Mouse (Mus musculus): ENCODE data around the gene Ddrgk1.

Gene Ddrgk1

DNA sequence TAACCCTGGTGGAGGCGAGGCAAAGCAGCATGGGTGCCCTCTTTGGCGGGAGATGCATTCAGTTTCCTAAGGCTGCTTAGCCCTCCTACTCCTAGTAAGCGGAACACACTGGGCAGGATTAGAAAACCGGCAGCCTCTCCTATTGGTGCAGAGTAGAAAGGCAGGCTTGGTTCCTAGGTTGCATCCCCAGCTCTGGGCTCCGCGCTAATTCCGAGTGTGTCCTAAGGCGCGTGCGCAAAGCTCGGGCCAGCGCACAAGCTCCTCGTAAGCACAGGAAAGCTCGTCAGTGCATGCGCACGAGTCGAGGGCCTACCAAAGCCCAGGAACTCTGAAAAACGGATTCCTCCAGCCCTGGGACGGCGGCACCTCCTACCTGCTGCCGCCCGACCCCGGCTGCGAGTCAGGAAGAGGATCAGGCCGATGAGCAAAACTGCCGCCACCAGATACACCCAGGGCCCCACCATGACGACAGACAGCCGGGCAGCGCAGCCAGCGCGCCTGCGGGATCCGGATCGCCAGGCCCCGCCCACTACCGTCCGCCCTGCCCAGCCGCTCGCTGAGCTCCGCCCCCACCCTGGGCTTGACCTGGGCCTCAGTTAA lies at the start of gene Ddrgk1:
TSS of gene Ddrgk1 (minus strand) at position 558 of the 600 bp plus-strand sequence.
- DNase-seq (ENCODE audit: extremely low spot score), result peak; percentile 93

DNA sequence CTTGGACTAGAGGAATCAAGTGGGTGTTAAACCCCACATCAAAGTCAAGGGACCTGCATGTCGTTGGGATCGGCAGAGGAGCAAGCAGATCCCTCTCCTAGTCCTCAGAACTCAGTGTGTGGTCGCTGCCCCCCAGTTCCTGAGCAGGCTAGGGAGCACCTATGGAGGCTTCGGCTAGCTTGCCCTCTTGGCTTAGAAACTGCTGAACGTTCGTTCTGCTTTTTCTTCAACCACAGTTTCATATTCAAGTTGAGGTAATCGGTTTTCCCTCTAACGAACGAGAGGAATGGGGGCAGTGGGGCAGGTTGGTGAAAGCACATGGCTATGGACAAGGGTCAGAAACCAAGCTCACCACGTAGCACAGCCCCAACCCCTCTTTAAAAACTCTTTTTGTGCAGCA lies 42.6 kb upstream of the Ddrgk1 start:
- no peak for DNase-seq (ENCODE audit: extremely low spot score)

DNA sequence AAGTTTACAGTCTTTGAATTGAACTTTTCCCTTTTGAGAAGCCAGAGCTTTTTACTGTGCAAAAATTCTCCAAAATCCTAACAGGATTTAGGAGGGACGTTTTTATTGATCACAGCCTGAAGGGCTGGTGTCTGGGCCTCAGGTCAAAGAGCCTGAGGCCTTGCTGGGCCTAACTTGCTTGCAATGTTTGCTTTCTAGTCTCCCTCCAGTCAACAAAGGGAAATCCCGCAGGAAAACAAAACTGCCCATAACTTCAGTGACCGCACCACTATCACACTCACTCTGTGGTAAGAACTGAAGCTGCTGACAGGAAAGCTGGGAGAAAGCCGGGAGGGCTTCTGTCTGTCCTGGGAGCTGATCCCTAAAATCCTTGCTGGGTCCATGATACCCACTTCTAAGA lies 42.1 kb upstream of the Ddrgk1 start:
- no peak for DNase-seq (ENCODE audit: extremely low spot score)

DNA sequence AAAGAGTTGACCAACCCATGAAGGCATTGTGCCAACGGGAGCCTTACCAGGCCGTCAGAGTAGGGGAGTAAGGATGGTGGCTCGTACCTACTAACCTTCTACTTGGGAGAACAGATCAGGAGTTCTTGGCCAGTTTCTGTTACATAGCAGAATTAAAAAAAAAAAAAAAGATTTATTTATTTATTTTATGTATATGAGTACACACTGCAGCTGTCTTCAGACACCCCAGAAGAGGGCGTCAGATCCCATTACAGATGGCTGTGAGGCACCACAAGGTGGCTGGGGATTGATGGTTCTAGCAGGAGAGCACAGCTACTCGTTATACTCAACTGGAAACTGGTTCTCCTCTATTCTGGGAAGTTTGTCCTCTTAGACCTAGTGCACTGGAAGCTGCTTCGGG lies 40.7 kb upstream of the Ddrgk1 start:
- DNase-seq (ENCODE audit: extremely low spot score), result no peak

DNA sequence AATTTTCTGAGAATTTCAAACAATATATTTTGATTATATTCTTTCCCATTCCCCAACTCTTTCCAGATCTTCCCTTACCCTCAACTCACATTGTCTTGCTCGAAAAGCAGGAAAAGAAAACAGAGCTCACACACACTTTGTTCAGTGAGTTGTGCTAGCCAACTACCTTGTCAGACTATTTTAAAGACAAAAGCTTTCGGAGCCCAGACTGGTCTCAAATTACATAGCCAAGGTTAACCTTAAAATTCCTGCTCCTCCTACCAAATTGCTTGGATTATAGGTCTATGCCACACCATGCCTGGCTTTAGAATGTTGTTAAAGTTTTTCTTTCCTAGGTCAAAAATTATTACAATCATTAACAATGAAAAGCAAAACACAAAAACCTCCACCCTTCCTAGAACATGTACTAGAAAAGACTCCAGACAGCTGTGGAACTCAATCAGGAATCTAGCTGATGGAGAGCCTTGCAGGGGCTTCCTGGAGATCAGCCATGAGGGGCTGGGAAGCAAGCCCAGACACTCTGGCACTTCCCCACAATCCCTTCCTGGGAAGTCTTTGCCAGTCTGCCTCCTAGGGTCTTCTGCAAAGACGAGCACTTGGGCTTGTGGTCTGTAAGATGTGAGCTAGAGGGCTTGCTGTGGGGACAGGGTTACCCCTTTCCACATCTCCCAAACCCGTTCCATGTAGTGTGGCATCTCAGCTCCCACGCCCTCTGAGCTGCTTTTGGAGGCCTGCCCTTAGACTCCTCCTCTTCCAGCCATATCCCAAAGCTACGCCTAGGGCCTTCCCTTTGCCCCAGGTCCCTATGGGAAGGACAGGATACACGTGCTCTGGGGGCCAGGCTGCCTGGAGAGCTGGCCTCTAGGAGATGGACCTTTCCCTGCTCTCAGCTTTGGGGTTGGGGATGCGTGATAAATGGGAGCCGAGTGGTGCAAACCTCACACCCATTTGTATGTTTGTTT lies 39.9 kb upstream of the Ddrgk1 start:
- no peak for DNase-seq (ENCODE audit: extremely low spot score)

DNA sequence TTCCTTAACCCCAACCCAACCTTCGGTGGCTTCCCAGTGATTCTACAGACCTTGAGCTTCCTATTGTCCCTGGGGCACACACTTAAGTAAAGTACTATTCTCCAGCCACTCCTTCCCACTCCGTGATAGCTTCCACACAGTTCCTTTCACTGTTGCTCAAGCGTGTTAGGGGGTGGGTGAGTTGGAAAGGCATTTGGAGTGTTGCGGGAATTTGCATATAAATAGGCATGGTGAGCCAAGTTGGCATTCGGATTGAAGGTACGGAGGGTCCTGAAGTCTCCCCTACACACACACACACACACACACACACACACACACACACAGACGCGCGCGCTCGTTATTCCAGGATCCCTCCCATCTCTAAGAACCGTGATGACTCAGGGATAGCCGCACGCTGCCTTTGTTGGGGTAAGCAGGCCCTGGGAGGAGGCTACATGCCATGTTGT lies 33.4 kb upstream of the Ddrgk1 start:
- no peak for DNase-seq (ENCODE audit: extremely low spot score)

DNA sequence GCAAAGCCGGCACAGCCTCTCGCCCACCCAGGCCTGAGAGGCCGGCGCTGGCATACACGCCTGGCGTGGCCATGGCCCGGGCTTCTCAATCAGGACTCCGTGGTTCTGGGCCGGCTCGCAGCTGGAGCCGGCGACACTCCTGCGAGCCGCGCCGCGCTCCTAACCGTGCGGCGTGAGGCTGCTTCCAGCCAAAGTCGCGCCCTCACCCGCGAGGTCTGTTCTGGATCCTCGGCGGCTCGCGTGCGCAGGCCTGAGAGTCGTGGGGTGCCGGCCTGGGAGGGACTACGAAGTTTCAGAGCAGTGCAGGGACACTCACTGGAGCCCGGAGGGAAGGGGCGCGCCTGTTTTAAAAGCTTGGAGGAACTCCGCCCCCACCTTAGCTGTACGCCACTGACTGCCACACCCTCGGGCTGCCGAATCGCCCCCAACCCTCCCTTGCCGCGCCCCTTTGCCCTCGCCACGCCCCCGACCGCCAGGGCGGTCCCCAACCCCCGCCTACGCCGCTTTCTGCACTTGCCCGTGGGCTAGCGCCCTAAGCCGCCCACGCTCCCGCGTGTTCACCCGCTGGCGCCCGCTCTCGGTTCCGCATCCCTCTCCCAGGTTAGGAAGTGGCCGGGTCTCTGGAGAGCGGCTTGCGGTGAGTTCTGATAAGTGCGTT lies 32.8 kb upstream of the Ddrgk1 start, which contains the start of gene Slc4a11:
TSS of gene Slc4a11 (minus strand) at position 367 of the 658 bp plus-strand sequence.
- DNase-seq (ENCODE audit: extremely low spot score), result peak; percentile 72

DNA sequence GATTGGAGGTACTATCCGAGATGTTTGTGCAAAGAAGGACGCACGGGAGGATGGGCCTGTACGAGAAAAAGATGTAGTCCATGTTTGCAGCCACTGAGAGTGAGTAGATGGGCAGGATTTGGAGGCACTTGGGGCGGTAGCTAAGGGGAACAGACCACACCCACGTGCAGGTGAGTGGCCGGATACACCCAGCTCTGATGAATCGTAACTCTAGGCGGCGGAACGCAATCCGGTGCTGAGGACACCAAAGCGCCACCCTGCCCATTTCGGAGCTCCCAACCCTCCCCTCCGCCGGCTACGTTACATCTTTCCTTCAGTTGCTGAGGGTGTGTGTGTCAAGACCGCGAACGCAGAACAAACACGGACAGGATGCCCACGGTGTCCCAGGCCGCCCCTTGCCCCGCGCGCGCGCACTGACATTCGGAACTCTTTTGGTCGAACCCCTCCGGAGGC lies 32.3 kb upstream of the Ddrgk1 start:
- DNase-seq (ENCODE audit: extremely low spot score), result no peak

DNA sequence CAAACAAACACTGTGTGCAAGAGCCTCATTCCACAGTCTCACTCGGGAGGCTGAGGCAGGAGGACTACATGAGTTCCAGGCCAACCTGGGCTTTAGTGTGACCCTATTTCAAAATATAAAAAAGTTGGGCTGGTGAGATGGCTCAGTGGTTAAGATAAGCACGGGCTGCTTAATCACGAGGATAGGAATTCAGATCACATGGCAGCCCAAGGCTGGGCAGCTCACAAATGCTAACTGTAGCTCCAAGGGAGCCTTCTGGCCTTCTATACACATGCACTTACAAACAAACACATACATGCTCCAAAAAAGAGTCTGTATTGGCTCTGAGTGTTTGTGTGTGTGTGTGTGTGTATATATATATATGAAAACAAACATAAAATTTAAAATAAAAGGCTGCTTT lies 29.1 kb upstream of the Ddrgk1 start:
- DNase-seq (ENCODE audit: extremely low spot score), result no peak

DNA sequence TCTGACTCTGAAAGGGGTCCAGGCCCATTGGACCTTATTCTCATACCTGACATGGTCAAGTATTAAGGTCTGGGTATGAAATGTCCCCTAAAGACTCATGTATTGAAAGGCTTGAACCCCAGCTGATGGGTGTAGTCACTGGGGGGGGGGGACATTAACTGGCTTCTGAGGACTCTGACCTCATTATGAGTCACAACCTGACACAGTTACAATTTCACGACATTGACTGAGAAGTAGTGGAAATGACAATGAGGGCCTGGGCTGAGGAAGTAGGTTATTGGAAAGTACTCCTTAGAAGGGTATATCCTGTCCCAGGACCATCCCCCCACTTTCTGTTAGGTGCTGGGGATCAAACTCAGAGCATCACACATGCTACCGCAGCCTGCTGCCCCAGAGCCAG lies 24.6 kb upstream of the Ddrgk1 start:
- no peak for DNase-seq (ENCODE audit: extremely low spot score)

DNA sequence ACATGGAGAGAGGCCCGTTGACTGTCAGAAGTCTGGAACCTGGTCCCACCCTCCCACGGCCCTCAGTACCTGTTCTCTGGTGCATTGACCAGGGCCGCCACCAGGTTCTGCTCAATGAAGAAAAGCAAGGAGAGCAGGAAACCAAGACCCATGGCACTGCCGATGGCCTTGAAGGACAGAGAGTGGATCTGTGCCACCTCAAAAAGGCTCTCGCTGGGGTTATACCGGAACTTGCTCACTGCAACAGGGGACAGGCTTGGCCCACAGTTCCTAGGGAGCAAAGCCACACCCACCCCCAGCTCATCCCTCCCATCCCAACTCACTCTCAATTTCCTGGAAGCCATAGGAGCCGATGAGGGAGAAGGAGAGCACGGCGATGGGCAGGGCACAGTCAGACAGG lies 21.0 kb upstream of the Ddrgk1 start:
- DNase-seq (ENCODE audit: extremely low spot score), result no peak

DNA sequence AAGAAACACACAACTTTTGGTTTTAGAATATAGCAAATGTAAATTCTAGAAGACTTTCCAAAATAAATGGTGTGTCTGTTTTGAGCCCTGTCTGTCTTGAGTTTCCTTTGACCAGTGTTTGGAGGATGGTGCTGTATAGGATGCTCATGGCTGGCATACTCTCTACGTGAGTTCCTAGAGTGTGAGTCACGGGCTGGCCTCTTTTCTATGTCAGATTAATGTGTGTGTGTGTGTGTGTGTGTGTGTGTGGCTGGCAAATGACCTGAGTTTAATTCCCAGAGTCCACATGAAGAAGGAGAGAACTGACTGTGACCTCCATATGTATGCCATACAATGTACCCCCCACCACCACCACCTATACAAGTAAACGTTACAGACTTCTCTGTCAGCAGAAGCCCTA lies 17.1 kb upstream of the Ddrgk1 start:
- DNase-seq (ENCODE audit: extremely low spot score), result no peak

DNA sequence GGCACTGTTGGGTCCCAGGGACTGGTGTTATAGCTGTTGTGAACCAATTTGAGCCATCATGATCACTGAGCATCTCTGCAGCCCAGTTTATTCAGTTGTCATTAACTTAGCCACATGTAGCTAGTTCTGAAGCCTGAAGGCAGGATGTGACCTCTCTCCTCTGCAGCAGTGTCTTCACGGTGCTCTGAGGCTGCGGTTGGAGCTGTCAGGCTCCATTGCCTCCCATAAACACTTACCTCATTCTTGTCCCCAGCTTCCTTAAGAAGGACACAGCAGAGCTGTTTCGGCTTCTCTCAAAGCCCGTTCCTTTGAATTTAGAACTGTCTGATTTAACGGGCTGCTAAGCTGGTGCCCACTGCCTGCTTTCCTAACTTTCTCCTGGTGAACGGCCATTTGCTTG lies 15.4 kb upstream of the Ddrgk1 start:
- DNase-seq (ENCODE audit: extremely low spot score), result no peak

DNA sequence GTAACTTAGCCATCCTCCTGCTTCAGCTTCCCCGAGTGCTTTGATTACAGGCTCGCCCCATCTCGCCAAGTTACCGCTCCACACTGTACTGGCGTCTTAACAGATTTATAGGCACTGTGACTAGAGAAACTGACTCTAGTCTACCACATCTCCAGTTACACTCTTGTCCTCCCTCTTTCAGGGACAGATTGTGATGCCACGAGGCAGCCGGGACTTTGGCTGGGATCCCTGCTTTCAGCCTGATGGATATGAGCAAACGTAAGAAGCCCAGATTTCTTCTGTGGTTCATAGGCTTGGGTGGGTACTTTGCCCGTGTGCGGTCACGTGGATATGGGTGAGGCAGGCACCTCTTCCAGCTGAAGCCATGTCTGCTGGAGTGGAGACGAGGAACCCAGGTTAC lies 14.7 kb upstream of the Ddrgk1 start:
- no peak for DNase-seq (ENCODE audit: extremely low spot score)

DNA sequence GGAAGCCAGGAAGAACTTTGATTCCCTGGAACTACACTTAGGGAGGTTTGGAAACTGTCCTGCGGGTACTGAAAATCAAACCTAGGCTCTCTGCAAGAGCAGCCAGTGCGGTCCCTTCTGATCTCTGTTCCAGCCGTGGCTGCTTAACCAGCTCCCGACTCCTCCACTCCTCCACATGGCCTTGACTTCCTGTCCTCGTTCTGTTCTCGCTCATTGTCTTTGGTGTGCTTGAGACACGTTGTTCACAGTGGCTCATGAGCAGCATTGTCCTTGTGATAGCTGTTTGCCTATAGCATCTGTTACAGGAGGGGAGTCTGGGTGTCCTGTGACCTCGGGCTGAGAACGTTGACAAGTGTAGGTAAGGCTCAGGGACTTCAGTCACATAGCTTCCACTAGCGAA lies 12.8 kb upstream of the Ddrgk1 start:
- no peak for DNase-seq (ENCODE audit: extremely low spot score)

DNA sequence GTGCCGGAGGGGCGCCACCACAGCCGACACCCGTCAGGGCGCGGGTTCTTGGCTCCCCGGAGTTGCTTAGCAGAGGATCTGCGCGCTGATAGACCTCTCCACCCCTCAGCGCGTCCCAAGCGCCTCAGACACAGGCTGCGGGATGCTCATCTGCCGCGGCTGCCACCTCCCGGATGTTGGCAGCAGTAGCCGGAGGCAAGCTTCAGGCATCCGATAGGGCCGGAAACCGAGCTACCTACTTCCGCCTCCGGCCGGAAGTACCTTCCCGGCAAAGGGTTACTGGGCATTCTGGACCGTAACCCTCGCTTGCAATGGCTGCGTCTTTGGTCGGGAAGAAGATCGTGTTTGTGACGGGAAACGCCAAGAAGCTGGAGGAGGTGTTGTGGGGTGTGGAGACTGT lies 3.1 kb upstream of the Ddrgk1 start, which contains the start of gene Itpa:
TSS of gene Itpa (plus strand) at position 52 of the 400 bp plus-strand sequence.
- peak; percentile 86 for DNase-seq (ENCODE audit: extremely low spot score)

DNA sequence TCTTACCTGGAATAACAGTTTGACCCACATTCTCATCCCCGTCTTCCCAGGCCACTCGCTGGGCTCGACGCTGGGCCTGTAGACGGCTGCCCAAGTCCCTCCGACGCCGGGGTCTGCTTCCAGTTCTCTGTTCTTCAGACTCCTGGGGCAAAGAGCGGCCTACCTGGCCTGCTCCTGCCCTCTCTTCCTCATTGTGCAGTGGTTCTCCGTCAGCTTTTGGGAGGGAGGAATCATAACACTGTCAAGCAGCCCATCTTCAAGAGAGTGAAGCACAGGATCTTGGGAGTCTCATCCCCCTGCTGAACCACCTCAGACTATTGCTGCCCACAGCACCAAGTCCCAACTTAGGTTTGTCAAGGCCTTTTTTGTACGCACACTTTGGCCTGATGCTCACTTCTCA lies 1.1 kb downstream of the Ddrgk1 start:
- no peak for DNase-seq (ENCODE audit: extremely low spot score)

DNA sequence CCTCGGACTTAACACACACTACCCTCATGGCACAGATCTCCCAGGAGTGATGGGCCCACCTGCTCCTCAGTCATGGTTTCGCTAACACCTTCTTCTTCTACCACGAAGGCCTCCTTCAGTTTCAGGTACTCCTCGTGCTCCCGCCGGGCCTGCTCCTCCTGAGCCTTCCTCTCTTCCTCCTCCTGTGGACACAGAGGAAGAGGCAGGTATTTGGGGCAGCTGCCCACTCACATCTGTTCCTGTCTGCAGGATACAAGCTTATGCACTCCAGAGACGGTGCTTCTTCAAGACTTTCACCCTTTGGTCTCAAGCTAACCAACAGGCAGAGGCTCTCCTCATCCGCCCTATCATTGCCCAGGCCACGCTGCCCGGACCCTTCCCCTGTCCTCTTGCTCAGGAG lies 5.9 kb downstream of the Ddrgk1 start:
- DNase-seq (ENCODE audit: extremely low spot score), result no peak

DNA sequence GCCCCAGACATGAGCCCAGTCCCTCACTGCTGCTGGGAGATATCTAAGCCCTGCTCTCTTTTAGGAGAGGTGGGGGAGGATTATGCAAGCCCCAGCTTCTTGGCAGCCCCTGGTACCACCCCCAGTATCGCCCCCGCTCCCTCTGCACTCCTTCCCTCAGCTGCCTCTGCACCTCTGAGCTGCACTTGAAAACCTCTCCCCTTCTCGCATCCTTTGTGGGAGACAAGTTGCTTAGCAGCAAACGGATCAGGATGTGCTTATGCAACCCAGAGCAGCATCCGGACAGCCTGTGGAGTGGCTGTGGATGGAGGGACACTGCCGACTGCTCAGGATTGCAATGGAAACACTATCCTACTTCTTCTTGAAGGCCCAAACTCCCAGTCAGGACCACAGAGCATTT lies 6.9 kb downstream of the Ddrgk1 start:
- no peak for DNase-seq (ENCODE audit: extremely low spot score)

DNA sequence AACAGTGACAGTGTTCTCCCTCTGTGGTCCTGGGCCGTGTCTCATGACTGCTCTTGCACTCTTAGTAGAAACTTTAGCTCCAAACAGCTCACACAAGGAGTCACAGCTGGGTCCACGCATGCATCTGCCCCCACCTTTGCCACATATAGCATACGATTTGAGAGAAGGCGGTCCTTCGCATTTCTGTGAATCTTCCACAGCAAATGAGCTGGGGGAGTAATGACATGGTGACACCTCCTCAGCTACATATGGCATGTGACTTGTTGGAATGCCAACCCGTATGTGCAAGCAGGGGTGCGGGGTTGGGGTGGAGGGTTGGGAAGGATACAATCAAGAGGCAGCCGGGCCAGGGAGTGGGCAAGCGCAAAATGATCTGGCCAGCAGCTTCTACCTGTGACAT lies 7.9 kb downstream of the Ddrgk1 start:
- no peak for DNase-seq (ENCODE audit: extremely low spot score)

DNA sequence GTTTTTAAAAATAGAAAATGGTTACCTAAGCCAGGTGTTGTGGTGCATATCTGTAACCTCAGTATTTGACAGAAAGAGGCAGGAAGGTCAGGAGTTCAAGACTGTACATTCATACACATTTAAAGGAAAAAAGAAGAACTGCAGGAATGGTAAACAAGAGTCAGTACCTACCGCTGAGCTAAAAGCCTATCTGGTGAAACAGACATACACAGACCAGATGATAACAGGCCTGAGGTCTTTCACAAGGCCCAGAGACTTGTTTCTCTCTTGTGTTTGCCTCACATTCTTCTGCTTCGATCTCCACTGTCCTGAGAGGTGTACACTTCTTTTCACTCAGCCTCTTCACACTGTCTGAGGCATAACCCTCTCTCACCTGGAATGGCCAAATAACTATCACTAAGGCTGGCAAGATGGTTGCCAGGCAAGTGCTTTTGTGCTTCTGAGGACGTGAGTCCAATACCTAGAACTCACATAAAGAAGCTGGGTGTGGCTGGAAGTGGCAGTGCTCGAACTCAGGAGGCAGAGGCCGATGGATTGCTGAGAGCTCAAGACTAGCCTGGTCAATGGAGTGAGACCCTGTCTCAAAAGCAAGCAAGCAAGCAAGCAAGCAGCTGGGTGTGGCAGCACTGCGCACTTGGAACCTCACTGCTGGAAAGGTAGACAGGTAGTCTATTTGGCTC lies 8.7 kb downstream of the Ddrgk1 start:
- no peak for DNase-seq (ENCODE audit: extremely low spot score)

DNA sequence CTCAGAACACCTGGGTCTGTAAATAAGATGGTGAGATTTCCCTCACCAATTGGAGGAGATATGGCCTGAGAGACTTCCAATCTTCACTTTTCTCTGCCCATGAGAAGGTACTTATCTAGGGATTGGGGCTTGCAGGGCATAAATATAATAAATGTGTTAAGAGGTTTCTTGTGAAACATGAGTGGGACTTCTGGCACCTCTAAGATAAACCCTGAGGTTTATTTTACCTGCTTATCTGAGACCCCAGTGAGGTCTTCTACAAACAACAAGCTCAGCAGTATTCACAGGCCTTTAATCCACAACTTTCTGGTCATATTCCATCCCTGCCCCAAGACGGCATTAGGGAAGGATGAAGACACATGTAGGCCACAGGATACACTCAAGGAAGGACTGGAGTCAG lies 10.7 kb downstream of the Ddrgk1 start:
- DNase-seq (ENCODE audit: extremely low spot score), result no peak
